Mouse (Mus musculus) frontal cortex, postnatal 10 days (tissue): ENCODE results near the gene 1700015F17Rik.

Source experiments
- DNase-seq, 2 experiments: peaks; one replicate each; pipeline ENCODE4 v3.0.0; 2022; ENCODE audit warnings: low spot score in 2 of 2, mixed read lengths in 1 of 2

The 1700015F17Rik gene

DNA sequence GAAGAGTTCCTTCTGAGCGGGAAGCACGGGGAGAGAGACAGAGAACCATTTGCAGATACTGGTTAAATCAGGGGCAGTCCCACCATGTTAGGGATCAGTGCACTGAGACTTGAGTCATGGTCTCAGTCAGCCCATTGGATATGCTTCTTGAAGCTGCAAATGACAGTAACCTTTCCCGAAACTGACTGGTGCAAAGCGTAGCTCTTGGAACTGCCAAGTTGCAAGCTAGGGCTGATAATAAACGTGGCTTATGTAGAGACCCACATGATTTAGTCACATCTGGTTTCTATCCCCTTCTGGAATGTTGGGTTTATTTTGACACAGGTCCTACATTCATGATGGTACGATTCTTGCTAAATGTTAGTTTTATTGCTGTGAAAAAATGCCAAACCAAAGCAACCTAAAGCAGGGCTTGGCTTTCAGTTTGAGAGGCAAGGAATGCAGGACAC is 55.2 kb downstream of the 1700015F17Rik start:
- DNase-seq: no peak

DNA sequence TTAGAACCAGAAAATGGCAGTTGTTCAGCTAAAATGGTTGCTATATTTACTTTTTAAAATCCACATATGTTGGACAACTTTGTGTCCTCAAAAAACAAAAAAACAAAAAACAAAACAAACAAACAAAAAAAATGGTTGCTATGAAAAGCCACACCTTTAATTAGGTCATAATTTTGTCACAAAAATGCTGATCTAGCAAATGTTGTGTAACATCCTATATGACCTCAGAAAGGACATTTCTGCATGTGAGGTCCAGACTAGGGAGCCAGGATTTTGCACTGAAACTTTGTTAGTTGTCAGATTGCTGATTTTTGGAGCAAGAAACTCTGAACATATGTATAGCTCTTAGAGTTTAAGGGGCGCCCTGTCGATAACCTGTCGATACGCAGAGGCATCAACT is 55.9 kb downstream of the 1700015F17Rik start:
- no peak for DNase-seq

DNA sequence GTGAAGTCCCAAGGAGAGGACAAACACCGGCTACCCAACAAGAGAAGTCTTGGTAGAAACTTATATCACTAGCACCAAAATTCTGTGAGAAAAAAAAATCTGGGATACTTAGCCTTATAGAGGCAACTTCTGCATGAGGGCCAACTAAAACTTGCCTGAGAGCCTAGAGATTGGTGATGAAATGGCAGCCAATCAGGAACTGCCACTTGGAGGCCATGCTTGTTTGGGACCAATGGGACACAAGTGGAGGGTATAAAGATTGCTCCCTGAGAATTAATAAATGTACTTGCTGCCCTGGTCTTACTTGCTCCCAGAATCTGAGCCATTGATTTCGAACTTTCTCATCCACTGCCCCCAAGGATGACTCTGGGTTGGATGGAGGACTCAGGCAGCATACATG is 57.5 kb downstream of the 1700015F17Rik start:
- DNase-seq: no peak

DNA sequence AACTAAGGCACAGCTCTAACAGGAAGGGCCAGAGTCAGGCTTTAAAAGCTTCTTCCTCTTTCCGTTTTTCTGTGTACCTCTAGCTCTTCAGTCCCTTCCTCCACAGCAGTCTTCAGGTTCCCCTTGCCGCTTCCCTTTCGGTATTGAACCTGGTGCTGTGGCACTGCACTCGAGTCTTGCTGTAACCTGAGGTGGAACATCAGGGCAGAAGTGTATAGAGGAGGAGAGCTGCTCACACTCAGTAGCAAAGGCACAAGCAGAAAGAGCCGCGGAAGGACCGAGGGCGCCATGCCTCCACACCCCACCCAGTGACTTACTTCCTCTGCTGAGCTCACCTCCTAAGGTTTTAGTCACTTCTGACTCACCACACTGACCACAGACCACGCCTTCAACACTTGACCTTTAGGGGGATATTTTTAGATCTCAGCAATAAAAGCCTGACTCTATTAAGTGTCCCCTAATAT is 58.9 kb downstream of the 1700015F17Rik start, which contains the start of gene Cdk14:
Gene Cdk14, minus strand, starts transcription at position 321 of the 464 bp plus-strand sequence.
- DNase-seq: no peak

DNA sequence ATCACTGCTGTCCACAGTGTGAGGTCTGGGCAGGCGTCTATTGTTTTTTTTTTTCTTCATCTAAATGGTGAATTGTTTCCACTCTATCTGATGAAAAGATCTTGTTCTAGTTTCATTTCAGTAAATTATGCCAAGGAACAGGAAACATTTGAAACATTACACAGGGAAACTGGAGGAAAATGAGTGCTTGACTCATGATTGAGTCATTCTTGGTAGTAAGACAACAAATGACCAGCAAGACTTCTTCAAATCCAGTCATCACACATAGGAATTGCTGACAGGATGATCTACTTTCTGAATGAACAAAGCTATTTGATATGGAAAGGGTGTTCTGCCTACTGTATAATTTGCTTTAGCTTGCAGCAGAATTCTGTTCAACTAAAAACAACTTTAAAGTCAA is 59.7 kb downstream of the 1700015F17Rik start:
- no peak for DNase-seq

GRCm38 (mm10) chr5:5414835-5415234 is 64.1 kb downstream of the 1700015F17Rik start:
- no peak for DNase-seq

DNA sequence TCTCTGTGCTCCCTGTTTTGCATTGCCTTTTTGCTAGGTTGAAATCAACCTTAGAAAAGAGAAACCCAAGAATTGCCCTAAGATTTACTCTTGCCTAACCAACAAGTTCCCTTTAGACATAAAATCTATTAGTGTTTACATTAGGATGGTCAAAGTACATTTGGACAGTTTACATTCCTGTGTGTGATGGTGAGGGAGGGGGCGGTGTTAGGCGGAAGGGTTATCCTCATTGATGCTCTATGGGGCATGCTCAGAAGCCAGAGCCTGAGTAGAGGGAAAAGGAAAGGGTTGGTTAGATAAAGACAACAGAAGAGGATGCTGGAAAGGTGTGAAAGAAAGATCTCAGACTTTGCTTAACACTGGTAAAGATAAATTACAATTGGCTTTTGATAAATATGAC is 67.1 kb downstream of the 1700015F17Rik start:
- no peak for DNase-seq

- no peak for DNase-seq
Measured at GRCm38 (mm10) chr5:5401986-5402385, 77.0 kb downstream of the 1700015F17Rik start.

- DNase-seq: no peak
Measured at GRCm38 (mm10) chr5:5392786-5393185, 86.2 kb downstream of the 1700015F17Rik start.
